17 mouse cellular contexts compared by ENCODE assay signal in the genomic region with DNA sequence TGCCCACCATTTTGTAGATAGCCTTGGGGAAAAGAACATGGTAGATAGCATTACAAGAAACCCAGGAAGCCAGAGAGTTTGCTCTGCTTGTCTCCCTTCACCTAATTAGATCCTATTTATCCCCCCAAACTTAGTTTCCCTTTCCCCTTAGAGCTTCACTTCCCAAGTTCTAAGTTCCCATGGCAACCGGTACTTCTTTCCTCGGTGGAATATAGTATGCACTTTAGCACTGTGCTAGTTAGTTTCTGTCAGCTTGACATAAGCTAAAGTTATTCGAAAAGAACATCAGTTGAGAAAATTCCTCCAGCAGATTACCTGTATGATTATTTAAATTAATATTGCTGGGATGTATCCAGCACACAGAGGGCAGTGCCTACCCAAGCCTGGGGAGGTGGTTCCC.
"Had no signal": no experiment of that assay in that cellular context is flagged by ENCODE, and none has a peak within 500 bp of the region (broad histone marks: within the 10 kb centered on the region; RNA-seq: fewer than 3 reads in every experiment).

No protein-coding gene starts in this region.

- H3K9me3 ChIP-seq: midbrain, embryonic 12.5 days; neural tube, embryonic 13.5 days; neural tube, embryonic 15.5 days had no signal

- H3K36me3 ChIP-seq: midbrain, embryonic 12.5 days; neural tube, embryonic 13.5 days had no signal

- H3K27ac ChIP-seq: liver, embryonic 14.5 days; midbrain, embryonic 12.5 days; neural tube, embryonic 13.5 days; neural tube, embryonic 15.5 days had no signal

- H3K9ac ChIP-seq: liver, embryonic 14.5 days; lung, embryonic 14.5 days; midbrain, embryonic 12.5 days; neural tube, embryonic 13.5 days; neural tube, embryonic 15.5 days had no signal

- H3K4me3 ChIP-seq: midbrain, embryonic 12.5 days; myocyte; neural tube, embryonic 13.5 days; neural tube, embryonic 15.5 days had no signal

- H3K4me2 ChIP-seq: lung, embryonic 14.5 days; midbrain, embryonic 12.5 days; neural tube, embryonic 13.5 days; neural tube, embryonic 15.5 days had no signal

- H3K27me3 ChIP-seq: midbrain, embryonic 12.5 days; neural tube, embryonic 13.5 days; neural tube, embryonic 15.5 days had no signal

- DNase-seq: lung, adult 18-20 months; lung, embryonic 14.5 days; lung, postnatal 10 days; lung, postnatal 4 days; retina, postnatal 1 day; right cerebral cortex, adult 18-20 months; right cerebral cortex, postnatal 25 days; right cerebral cortex, postnatal 4 days; spleen, adult 18-20 months; thymus, adult 18-20 months; thymus, postnatal 14 days; thymus, postnatal 36 days had no signal

- H3K4me1 ChIP-seq: midbrain, embryonic 12.5 days; neural tube, embryonic 13.5 days; neural tube, embryonic 15.5 days had no signal
